Mouse (Mus musculus) embryo, embryonic 9.5 days (tissue): ENCODE measurements around the gene Thsd4.
"Not testable (repeated sequence)": the region's sequence is repeated elsewhere in the genome, so short reads cannot be mapped to it uniquely, and the experiment has no call there.

Experiments
- DNase-seq: peaks from one replicate; pipeline ENCODE4 v3.0.0-alpha.2; 2017; ENCODE audit errors: extremely low spot score

Gene Thsd4

DNA sequence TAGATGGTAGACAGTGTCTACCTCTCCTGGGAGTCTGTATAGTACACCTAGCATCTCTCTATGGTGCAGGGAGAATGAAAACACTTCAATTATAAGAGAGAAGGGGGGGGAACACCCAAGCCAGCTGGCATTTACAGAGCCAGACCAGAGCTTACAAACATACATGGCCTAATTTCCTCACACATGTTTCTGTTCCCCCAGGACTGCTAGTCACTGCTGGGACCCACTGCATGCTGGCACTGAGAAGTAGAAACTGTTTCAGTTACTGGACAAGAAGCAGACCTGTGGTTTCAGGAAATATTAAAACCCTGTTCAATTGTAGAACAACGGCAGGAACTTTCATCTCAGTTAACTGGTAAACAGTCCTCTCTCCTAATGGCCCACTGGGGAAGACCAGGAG lies 308.7 kb downstream of the Thsd4 start:
- no peak for DNase-seq

DNA sequence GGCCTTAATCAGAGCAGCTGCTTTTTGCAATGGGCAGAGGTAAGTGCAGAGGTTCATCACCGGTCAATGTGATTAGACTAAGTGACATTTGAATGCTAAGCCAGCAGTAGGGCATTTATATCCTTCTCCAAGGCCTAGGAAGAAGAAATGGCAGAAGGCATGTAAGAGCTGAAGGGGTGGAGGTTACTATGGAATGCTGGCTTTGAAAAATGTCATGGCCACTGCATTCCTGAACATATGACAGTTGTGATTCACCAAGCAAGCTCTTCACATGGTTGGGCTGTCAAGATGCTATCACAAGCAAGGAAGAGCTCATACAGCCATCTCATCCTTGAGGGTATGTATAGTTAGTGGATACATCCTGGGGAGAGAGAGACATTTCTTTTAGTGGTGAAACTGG lies 313.0 kb downstream of the Thsd4 start:
- DNase-seq, result no peak

DNA sequence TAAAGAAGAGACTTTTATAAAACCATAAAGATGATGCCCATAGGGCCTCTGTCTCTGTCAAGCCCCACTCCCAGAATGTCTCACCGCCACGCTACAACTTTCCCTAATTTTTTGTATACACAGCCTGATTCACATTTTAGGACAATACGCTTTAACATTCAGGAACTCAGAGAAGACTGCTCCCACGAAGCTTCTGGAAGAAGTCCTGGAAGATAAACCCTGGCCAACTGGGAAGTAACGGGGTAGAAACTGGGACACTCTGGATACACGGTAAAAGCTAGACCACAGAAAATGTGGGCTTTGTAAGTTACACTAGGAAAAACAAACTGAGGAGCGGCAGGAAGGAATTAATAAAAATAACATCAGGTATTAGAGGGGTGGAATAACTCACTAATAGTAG lies 318.7 kb downstream of the Thsd4 start:
- no peak for DNase-seq

DNA sequence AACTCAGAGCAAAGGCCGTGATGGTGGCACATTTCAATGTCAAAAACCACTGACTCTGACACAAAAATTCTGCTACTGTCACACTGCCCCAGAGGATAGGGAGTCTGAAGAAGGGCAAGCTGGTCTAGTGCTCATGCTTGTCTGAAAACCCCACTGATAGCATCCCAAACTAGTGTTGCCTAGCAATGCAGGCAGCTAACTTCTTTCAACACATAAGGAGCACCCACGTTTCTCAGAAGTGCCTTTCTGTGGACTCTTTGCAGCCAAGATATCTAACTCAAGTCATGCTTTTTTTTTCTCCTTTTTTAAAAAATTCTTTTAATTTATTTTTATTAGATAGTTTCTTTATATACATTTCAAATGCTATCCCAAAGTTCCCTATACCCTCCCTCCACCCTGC lies 321.4 kb downstream of the Thsd4 start:
- DNase-seq, result no peak

DNA sequence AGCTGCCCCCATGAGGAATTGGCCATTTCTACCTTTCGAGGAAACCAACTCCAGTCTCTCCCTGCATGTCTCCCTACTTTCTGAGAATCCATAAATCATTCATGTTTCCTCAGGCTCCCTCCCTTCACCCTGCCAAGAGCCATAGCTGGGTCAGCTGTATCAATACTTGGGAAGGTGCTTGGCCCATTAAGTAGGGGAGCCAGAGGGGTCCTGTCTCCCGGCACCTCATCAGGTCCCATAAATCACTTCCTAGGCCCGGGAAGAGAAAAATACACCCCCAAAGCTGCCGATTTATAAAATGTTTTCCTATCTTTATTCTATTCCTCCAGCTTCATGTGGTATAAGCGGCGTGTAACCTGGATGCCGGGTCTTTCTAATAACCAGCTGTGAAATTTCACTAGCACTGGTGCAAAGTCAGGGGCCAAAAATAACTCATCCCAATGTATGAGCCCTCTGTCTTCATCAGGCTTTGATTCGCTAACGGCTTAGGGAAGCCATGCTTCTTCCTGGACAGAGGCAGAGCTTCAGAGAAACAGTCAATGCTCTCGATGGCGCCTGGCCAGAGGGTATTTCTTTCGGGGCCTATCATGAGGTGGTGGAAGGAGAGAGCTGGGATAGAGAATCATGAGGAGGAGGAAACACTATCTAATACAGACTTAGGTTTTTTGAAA lies 323.2 kb downstream of the Thsd4 start:
- DNase-seq, result no peak

DNA sequence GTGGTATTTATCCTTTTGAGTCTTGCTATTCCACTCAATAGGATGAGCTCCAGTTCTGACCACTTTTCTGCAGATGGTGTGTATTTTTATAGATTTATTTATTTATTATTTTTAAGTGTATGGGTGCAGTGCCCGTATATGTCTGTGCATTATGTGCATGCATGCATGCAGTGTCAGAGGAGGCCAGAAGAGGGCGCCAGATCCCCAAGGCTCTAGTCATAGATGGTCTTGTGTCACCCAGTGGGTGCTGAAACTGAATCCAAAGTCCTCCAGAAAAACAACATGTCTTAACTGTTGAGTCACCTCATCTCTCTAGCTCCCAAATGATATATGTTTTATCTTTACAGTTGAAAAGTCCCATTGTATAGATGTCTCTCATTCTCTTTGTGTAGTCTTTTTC lies 326.3 kb downstream of the Thsd4 start:
- DNase-seq, result no peak

DNA sequence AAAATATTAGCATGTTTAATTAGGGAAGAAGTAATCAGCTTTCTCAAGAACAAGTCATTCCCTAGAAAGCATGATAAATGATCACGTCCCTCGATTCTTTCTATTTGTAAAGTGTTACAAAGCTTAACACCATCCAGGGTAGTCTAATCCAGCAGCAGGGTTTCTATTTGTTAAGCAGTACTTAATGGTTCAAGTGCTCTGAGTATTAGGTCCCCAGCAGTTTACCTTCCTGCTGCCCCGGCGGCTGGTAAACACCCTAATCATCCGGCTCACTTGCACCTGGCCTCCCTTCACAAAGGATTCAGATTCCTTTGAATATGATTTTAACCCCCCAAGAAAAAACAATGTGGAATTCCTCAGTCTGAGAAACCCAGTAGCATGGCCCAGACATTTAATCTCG lies 326.9 kb downstream of the Thsd4 start:
- no peak for DNase-seq

DNA sequence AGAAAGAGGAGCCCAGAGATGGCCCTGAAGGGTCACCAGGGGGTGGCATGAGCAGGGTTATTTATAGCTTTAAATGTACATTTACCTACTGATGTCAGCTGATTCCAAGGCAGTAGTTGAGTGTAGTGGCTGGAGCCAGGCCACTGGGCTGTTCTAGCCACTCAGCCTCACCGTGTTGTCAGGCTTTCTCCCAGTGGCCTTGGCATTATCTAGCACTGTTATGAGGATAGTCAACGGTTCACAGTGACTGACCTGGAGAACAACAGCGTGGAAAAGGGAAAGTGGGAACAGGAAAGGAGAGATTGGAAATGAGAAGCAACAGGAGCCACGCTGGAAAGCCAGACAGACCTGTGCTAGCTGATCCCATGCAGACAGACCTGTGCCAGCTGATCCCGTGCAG lies 329.5 kb downstream of the Thsd4 start:
- DNase-seq, result no peak

DNA sequence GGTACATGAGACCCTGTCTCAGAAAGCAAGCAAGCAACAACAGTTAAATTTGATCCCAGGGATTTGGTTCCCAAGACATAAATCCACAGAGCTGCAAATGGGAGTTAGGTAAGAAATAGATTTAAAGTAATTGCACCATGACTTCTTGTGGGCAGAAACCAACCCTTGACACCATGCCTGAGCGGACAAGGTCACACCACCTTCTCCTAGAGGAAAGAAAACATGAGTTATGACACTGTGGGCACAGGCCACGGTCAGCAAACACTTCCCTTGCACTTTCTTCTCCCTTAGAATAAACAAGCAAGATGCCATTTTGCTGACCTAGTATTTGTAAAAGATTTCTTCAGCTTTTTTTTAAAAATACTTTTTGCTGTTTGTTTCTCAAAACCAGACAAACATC lies 334.4 kb downstream of the Thsd4 start:
- no peak for DNase-seq

DNA sequence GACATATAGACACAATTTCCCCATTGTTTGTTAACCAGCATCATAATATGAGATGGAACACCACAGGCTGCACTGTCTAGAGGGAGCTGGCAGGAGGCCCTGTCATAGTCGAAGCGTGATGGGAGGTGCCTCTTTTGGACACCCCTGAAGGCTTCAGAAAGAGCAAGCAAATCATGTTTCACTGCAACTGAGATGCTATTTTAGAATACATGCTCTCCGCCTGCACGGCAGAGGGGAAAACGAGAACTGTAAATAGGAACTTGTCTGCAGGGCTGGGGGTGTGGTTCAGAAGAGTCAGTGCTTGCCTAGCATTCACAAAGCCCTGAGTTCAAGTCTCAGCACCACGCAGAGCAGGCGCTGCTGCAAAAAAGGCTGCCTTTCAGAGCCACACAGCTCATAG lies 334.9 kb downstream of the Thsd4 start:
- no peak for DNase-seq

DNA sequence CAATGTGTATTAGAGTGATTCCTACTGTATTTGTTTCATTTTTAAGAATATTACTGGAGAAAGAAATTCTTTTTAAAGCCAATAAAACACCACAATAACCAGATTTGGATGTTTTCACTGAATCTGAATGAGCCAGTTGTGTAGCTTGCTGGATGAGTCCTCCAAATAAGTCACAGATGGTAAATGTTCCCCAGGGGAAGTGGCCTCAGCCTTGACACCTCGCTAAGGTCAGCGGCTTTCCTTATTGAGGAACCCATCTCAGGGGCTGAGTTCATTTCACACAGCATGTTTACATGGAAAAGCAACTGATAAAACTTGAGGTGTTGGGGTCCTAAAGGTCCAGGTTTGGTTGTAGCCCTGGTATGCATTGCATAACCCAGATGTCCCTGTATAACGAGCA lies 337.8 kb downstream of the Thsd4 start:
- peak; percentile 40 for DNase-seq

DNA sequence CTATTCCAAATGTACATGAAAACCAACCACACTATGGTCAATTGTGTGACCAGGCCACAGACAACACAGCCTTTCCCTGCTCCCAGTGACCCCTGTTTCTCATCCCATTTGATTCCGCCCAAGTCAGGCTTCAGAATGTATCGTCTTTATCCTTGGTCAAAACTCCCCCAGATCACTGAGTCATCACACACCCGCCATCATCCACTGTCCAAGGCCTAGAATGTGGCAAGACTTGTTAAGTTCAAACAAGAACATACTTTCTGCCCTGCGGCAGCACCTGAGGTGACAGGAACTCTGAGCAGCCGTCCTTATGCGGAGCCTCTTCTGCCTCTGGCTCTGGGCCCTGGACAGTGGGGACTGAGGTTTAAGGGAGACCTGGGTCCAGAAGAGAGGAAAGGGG lies 339.5 kb downstream of the Thsd4 start:
- DNase-seq, result no peak

DNA sequence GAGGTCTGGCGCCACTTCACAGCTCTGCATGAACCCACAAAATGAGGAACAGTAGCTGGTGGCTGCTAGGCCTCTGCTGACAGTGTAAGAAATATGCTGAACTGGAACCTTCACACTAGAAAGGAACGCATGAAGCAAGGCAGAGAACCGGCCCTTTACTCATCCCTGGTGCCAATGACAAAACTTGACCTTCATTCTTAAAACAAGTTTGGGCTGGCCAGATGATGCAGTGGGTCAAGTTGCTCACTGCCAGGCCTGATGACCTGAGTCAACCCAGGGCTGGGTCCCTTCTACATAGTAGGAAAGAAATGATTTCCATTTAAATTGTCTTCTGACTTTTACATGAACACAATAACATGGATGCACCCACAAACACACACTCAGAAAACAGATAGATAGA lies 340.9 kb downstream of the Thsd4 start:
- DNase-seq, result no peak

DNA sequence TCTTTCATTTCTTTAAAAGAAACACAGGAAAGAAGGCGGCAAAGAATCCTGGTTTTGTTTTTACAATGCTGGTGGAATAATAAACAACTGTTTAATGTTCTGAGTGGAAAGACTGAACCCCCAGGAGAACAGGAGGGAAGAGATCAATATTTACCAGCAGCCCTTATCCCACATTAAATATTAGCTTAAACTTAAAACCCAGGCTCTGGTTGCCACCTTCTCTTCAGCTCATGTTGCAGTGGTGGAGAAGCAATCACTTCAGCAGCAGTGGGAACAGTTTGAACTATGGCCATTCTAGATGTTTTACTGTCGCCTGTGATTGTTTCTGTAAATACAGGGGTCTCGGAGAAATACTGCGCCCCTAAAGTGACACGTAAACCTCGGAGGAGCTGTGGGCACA lies 341.7 kb downstream of the Thsd4 start:
- DNase-seq, result no peak

DNA sequence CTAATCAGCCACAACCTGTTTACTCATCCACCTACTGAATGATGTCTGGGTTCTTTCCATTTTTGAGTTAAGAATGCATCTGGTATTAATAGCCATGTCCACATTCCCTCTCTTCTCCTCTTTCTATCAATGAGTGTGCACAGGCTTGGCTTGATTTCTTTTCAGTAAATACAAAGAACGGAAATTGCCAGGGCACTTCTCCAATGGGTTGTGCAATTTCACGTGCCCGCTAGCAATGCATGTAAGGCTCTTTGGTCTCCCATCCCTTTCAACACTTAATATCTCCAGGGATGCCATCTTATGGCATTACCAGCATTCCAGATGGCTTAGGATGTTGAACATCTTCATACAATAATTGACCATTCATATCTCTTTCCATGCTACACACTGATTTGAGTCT lies 345.5 kb downstream of the Thsd4 start:
- DNase-seq, result no peak

DNA sequence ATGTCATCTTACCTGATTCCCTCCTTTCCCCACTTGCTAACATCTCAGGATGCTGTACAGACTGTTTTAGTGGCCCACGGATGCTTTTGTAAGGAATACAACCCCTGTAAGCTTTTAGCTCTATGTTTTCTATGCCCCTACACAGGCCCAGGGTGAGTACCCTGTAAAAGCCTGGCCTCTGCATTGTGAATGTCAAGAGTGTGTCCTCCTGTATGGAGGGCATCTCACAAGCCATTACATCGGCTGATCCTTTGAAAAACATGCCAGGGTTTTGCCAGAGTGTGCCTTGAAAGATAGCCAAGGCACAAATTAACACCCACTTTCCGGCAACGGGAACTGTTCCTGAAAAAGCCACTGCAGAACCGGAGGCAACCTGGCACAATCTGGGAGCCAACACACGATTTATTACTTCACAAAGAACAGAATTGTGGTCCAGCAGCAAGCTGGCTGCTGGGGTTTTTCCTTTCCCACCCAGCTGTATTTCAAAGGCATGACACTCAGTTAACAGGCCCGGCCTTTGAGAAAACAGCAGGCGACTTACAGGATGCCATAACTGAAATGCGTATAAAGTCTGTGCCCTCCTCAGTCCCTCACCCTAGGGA lies 349.3 kb downstream of the Thsd4 start:
- DNase-seq, result not testable (repeated sequence)

DNA sequence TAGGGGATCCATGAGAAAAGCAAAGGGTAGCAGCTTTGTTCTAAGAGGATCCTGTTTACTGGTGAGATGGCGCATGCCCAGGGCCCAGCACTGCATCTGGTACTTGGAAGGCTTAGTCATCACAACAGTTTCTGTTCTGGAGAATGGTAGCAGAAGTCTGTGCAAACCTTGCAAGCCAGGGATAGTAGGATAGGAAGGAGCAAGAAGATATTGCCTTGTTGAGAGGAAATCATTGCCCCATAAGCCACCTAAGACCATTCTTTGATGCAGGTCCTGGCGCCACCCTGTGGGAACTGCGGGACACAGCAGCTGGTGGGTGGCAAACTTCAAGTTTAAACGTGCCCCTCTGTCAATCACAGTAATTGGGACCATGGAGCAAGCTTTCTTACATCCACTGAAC lies 354.9 kb downstream of the Thsd4 start:
- DNase-seq, result no peak

DNA sequence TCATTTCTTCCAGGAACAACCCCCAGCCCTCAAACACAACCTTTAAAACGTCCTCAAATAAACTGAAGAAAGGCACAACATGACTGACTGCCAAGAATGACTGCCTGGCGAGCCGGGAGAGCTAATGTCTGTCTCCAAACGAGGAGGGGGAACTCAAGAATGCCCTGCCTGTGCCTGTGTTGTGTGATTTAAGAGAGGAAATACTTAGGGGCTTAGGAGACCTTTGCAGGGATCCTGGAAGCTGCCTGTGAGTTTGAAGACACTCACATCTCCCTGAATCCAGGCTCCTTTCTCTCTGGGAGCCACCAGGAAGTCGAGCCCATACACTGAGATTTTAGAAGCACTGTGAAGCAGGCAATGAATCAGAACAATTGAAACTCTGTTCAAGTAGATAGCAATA lies 361.0 kb downstream of the Thsd4 start:
- DNase-seq, result no peak

DNA sequence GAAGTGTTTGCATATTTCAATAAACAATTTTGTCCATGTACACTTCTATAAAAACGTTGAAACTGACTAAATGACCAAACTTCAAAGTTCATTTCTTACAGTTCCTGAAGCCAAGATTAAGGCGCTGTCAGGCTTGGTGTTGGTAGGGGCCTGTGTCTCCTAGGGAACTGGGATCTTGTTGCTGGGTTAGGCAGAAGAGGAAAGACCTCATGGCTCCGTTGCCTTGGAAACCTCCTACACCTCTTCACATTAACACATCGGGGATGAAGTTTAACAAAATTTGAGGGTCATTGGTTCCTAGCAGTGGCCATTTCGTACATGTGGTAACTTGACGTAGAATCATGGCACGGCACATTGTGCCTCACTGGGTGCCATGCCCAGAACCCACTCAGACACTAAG lies 361.7 kb downstream of the Thsd4 start:
- DNase-seq, result no peak

DNA sequence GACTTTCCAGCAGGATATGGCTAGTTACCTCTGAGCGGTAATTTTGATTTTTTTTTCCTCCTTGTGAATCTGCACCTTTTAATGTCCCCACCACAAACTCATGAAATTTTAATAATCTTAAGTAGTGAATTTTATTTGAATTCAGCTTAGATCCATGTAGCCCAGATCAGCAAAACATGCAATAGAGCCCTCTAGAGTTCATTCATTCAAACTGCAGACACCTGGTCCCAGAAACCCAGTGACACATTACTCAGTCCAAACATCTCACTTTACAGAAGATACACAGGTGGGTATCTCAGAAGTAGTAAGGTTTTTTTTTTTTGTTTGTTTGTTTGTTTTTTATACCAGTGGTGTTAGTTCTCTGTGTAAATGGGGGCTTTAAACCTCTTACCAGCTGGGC lies 368.9 kb downstream of the Thsd4 start:
- no peak for DNase-seq

DNA sequence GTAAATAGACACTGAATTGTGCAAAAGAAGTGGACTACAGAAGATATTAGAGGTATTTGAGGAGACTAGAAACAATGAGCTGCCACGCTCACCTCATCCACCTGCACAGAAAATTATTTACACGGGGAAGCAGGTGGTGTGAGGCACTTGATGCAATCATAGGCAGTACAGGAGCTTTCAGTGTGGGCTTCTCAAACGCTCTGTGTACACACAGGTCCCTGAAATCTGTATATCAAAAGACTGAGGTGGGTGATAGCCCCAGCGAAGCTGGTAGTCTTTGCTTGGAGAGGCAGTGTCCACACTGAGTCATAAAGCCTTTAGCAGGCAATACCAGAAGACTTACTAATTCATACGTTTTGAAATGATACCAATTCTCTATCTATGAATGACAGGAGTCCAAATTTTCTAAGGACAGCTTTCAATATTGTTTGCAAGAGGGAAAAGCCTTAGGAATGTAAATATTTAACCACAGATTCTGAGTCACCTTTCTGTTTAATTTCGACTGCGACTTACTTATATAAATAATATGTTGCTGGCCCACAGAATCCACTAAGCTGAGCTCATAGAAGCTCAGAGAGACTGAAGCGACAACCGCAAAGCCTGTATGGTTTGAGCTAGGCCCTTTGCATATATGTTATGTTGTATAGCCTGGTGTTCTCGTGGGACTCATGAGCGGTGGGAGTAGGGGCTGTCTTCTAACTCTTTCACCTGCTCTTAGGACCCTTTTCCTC lies 369.8 kb downstream of the Thsd4 start:
- no peak for DNase-seq

DNA sequence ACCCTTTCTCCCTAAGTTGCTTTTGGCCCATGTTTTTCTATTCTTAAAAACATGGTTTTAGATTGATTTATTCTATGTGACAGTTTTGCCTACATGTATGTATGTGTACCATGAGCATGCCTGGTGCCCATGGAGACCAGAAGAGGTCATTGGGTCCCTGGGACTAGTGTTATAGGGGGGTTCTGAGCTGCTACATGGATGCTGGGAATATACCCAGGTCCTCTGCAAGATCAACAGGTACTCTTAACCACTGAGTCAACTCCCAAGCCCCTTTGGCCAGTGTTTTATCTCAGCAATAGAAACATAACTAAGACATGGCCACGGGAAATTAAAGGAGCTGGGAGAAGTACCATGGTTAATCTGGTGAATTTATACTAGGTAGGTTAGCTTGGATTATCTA lies 371.3 kb downstream of the Thsd4 start:
- DNase-seq, result no peak

DNA sequence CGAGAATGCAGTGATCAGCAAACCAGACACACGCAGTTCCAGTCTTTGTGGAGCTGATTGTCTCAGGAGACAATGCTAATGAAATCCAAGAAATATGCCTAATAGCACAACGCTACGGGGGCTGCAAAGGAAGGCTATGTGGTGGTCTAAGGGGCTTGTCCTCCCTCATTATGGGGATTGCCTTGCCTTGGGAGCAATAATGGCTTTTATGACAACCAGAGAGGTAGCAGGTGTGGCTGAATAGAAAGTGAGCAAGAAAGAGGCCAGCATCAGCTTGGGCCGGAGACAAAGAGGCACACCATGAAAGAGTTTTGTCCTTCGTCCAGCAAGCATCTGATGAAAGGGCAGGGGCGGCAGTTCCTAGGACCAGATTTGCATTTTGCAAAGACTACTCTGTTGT lies 372.9 kb downstream of the Thsd4 start:
- DNase-seq, result no peak
